Mouse (Mus musculus) fat pad, adult 2 months (tissue): ENCODE data around the gene Olfr147.
"Not testable (repeated sequence)": the region's sequence is repeated elsewhere in the genome, so short reads cannot be mapped to it uniquely, and the experiment has no call there.

Source experiments
- DNase-seq: peaks from one replicate; pipeline ENCODE4 v3.0.0-alpha.2; 2011; ENCODE audit warnings: low read depth, low spot score; ENCODE audit errors: extremely low read depth

Gene Olfr147

DNA sequence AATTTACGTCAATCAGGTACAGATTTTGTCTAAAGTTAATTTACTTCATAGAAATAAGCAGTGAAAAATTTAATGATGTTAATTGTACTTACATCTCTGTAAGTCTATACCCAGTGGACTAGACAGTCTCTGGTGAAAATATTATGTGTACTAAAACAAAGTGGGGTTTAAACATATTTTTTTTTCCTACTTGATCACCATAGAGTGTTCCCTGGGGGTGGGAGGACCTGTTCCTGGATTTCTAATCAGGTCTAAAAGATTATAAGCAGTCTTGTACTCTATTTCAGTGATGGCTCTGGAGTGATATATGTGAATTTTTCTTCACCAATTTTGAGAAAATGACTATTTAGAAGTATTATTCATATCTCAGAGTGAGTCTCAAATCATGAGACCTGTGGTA lies at the start of gene Olfr147:
Gene Olfr147, plus strand, starts transcription at position 301 of the 400 bp plus-strand sequence.
- no peak for DNase-seq

DNA sequence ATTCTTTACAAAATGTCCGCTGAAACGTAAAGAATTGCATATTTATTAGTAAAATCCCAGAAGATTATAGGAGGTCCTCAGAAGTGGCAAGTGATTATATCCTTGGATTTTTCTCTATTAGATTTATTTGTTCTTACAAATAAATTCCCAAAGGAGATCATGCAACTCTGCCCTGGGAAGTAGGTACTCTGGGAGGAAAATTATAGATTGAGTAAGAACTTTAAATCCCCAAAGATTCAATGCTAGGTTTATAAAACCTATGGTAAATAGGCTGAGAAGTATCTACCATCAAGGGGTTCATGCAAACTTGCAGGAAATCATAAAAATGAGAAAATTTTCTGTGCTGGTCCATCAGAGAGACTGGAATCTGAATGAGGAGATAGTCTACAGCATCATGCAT lies 34.9 kb upstream of the Olfr147 start, which contains the start of gene Olfr250:
Gene Olfr250, plus strand, starts transcription at position 301 of the 400 bp plus-strand sequence.
- no peak for DNase-seq

DNA sequence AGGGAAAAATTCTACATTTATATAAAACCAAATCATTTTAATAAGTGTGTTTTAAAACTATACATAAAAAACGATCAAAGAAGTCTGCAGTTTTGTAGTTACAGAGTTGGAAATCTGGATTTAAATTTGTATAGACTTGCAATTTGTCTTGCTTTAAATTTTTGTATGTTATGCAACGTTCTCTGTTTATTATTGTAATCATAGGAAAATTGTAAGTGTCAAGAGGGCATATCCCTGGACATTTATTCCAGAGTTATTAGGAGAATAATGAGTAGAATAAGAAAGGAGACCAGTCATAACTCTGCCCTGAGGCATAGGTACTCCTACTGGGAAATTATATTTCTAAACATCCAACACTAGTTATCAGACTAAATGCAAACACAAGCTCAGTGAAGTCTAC lies 24.7 kb upstream of the Olfr147 start, which contains the start of gene Olfr251:
Gene Olfr251, plus strand, starts transcription at position 301 of the 400 bp plus-strand sequence.
- no peak for DNase-seq

DNA sequence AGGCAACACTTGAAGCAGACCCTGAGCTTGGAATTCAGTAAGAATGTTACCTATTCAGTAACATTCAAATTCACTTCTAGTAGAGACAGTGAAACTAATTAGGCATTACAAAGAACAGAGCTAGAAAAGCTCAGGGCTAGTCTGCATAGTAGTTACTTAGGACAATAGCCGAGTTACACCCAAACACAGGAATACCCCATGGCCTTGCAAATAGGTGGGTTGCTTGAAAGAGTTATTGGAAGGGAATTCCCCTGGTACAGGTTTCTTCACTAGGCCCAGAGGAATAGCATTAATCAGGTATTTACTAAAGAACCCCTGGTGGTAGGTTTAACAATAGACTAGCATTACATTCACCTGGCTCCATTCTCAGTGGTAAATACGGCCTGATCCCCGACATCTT lies 6.0 kb downstream of the Olfr147 start:
- DNase-seq, result not testable (repeated sequence)

DNA sequence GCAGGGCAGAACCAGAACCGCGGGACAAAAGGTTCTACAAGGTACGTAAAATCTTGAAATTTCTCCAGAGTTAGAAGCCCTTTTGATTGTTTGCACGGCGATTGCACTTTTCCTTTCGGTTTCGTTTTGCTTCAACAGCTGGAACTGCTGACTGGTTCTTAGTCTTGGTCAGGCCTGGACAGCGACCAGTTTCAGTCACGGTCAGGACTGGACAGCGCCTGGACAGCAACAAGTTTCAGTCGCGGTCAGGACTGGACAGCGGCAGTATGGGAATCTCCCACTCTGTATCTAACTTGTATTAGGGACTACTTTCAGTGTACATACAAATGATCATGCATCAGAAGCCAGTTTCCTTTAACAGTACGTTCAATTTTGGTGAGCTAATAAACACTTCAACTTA lies 12.0 kb downstream of the Olfr147 start:
- not testable (repeated sequence) for DNase-seq

DNA sequence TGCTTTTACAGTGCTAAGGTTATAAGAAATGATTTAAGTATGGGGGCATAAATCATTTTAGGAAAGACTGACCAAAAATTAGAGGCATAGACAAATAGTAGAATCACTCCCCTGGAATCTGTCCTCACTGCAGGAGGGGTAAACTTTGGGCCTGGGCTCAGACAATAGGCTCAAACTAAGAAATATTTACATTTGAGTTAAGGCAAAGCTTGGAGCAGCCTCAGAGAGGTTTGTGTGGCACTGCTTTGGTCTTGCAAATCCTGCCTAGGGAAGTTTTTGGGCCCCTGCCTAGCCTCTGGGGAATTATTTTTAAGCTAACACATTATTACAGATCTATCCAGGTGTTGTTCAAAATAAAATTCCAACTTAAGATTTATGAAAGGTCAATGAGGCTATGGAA lies 22.3 kb downstream of the Olfr147 start:
- no peak for DNase-seq

DNA sequence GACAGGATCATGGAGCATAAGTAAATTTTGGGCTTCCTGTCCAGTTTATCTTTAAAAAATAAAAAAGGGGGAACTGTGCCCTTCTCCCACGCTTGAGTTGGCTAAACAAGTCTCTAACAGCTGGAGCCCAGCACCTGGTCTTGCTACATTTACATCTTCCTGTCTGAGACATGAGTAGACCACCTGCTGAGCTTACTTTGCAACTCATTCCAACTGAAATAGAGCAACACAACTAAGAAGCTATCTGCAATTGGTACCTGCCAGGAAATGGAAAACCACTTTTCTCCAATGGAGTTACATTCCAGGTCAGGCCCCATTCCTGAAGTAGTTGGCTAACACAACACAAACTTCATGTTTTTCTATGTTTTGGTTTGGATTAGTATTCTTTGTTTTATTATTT lies 25.5 kb downstream of the Olfr147 start:
- no peak for DNase-seq

DNA sequence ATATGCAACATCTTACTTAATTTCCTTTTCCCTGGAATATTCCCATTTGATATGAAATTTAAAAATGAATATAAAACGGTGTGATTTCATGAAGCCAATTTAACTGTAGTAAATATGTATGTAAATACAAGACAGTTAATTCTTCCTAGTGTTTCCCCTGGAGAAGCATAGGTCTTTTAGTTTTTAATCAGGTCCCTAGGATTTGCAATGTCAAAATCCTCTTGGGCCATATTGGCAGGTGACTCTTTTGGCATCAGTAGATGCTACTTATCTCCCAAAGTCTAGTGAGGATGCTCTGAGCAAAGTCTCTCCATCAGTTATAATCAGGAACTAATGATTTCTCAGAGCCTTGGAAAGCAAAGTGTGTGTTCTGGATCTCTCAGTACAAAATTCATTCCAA lies 27.7 kb downstream of the Olfr147 start, which contains the start of gene Olfr901:
Gene Olfr901, plus strand, starts transcription at position 301 of the 400 bp plus-strand sequence.
- DNase-seq, result no peak

DNA sequence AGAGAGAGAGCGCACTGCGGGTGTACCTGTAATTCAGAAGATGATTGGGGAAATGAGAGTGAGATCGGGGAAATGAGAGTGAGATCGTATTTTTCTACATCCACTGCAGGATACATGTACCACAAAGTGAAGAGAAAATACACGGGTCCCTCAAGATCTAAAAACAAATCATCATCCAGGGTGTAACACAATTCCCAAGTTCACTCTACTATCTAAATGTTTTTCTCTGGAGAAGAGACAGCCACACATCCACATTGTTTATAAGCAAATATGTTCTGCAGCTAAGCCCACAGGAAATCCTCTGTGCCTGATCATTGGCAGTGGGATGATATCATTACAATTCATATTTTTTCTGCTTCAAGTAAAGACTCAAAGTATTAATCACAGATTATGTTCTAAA lies 45.9 kb downstream of the Olfr147 start, which contains the start of gene Olfr902:
Gene Olfr902, plus strand, starts transcription at position 301 of the 400 bp plus-strand sequence.
- DNase-seq, result no peak
